Mouse (Mus musculus) testis, adult 2 months (tissue): ENCODE data around the gene Gabrr2. TPM values are rescaled to one million over a fixed set of nuclear protein-coding genes. Genes with fewer than 3 reads are reported as not detected.

Experiments
- H3K27ac ChIP-seq: fragments of 200-500 bp; 2 replicates; pipeline ENCODE4 v1.5.1; 2012; ENCODE audit warnings: low read depth, low read length; ENCODE audit not compliant: control insufficient read depth, insufficient read depth
- H3K27me3 ChIP-seq: fragments of 200-500 bp; 2 replicates; pipeline ENCODE4 v1.6.1; 2012; ENCODE audit warnings: mild to moderate bottlenecking, low read length, moderate library complexity; ENCODE audit not compliant: control insufficient read depth, insufficient read depth
- H3K36me3 ChIP-seq: fragments of 200-500 bp; 2 replicates; pipeline ENCODE4 v1.6.1; 2012; ENCODE audit warnings: mild to moderate bottlenecking, low read length; ENCODE audit not compliant: control insufficient read depth, insufficient read depth
- H3K4me1 ChIP-seq: fragments of 200-500 bp; 2 replicates; pipeline ENCODE4 v1.6.1; 2012; ENCODE audit warnings: low read length; ENCODE audit not compliant: control insufficient read depth, insufficient read depth
- H3K4me3 ChIP-seq: fragments of 200-500 bp; 2 replicates; pipeline ENCODE4 v1.5.1; 2012; ENCODE audit warnings: low read depth, mild to moderate bottlenecking, low read length, moderate library complexity, mixed read lengths; ENCODE audit not compliant: control insufficient read depth
- CTCF ChIP-seq: fragments of 200-500 bp; IDR thresholded peaks from 2 replicates; pipeline ENCODE4 v1.5.1; 2012; ENCODE audit warnings: low read depth, mild to moderate bottlenecking, inconsistent platforms, low read length, moderate library complexity; ENCODE audit not compliant: control insufficient read depth, insufficient read depth, insufficient replicate concordance
- POLR2A ChIP-seq: fragments of 200-500 bp; IDR thresholded peaks from 2 replicates; pipeline ENCODE4 v1.6.1; 2012; ENCODE audit warnings: low read depth, mild to moderate bottlenecking, inconsistent platforms, low read length, moderate library complexity; ENCODE audit not compliant: control insufficient read depth
- polyA plus RNA-seq: library from polyadenylated mRNA; depleted of rRNA; stranded (reverse); fragments of >200 nt; gene quantifications from 2 replicates; pipeline ENCODE4 v1.2.3, GENCODE M21; 2012; rRNA removed

The Gabrr2 gene
- polyA plus RNA-seq, result 0.49 and 0.96 TPM in 2 replicates

GRCm38 (mm10) chr4:33062981-33063380 is at the start of gene Gabrr2:
Gene Gabrr2 (plus strand): TSS chr4:33062999.
- Histone ChIP-seq H3K36me3 (no peaks in the 10 kb centered on the region), H3K4me3 (no peak within 1 kb of the TSS), H3K4me1 (peaks cover 3% of the 10 kb centered on the region; the same call in 1 of the 2 replicates), H3K27me3 (no peaks in the 10 kb centered on the region), H3K27ac (no peak within 1 kb of the TSS)
- TF ChIP-seq CTCF (no peak), POLR2A (no peak)

- no peaks in the 10 kb centered on the region for H3K27me3 ChIP-seq
- no peak overlapping the region for H3K27ac ChIP-seq
- TF ChIP-seq POLR2A (no peak), CTCF (peak; percentile 91)
- no peak overlapping the region for H3K4me3 ChIP-seq
- H3K36me3 ChIP-seq, result no peaks in the 10 kb centered on the region
- H3K4me1 ChIP-seq, result no peaks in the 10 kb centered on the region
Observed at GRCm38 (mm10) chr4:33018361-33018999, 44.3 kb upstream of the Gabrr2 start.

GRCm38 (mm10) chr4:33024420-33024819 is 38.4 kb upstream of the Gabrr2 start:
- TF ChIP-seq POLR2A, result no peak
- TF ChIP-seq CTCF, result no peak

GRCm38 (mm10) chr4:33029104-33029503 is 33.7 kb upstream of the Gabrr2 start:
- TF ChIP-seq POLR2A (no peak), CTCF (no peak)
- Histone ChIP-seq H3K4me3 (peak overlapping the region; percentile 82), H3K27ac (no peak overlapping the region), H3K27me3 (no peaks in the 10 kb centered on the region), H3K4me1 (peaks cover 2% of the 10 kb centered on the region; the same call in 1 of the 2 replicates), H3K36me3 (peaks cover 2% of the 10 kb centered on the region)

More at GRCm38 (mm10) chr4:33024420-33024819, 38.4 kb upstream of the Gabrr2 start:
- H3K27me3 ChIP-seq, result no peaks in the 10 kb centered on the region
- H3K4me1 ChIP-seq, result peaks cover 2% of the 10 kb centered on the region; the same call in 1 of the 2 replicates
- H3K36me3 ChIP-seq, result peaks cover 2% of the 10 kb centered on the region
- H3K4me3 ChIP-seq, result no peak overlapping the region
- no peak overlapping the region for H3K27ac ChIP-seq

GRCm38 (mm10) chr4:33030264-33031194 is 32.3 kb upstream of the Gabrr2 start:
- peaks cover 2% of the 10 kb centered on the region for H3K36me3 ChIP-seq
- H3K4me1 ChIP-seq, result peaks cover 2% of the 10 kb centered on the region; the same call in 1 of the 2 replicates
- peak overlapping the region; percentile 96 for H3K27ac ChIP-seq
- peak overlapping the region; percentile 97 for H3K4me3 ChIP-seq
- no peaks in the 10 kb centered on the region for H3K27me3 ChIP-seq
- TF ChIP-seq CTCF (no peak), POLR2A (no peak)

GRCm38 (mm10) chr4:33031195-33031960 is 31.4 kb upstream of the Gabrr2 start, which contains the start of gene Ube2j1:
Gene Ube2j1 (plus strand): TSS chr4:33031416.
- Histone ChIP-seq H3K27ac (peak within 1 kb of the TSS; percentile 96), H3K4me3 (peak within 1 kb of the TSS; percentile 97), H3K36me3 (peaks cover 2% of the 10 kb centered on the region), H3K27me3 (no peaks in the 10 kb centered on the region), H3K4me1 (peaks cover 2% of the 10 kb centered on the region; the same call in 1 of the 2 replicates)
- TF ChIP-seq CTCF (no peak), POLR2A (peak; percentile 90)

- Histone ChIP-seq H3K27me3 (no peaks in the 10 kb centered on the region), H3K27ac (peak overlapping the region; percentile 96), H3K4me3 (peak overlapping the region; percentile 97), H3K4me1 (peaks cover 2% of the 10 kb centered on the region; the same call in 1 of the 2 replicates), H3K36me3 (peaks cover 2% of the 10 kb centered on the region)
- TF ChIP-seq POLR2A (no peak), CTCF (no peak)
Observed at GRCm38 (mm10) chr4:33032045-33032444, 30.8 kb upstream of the Gabrr2 start.
